Mouse (Mus musculus): ENCODE measurements at regions not wholly inside any gene's neighbourhood (a gene's known extent, or its start where the extent isn't known, plus 50 kb on each side); places are given as distances from the start of the nearest gene placed in this dataset.
"Not testable (repeated sequence)": the region's sequence is repeated elsewhere in the genome, so short reads cannot be mapped to it uniquely, and the experiment has no call there.

DNA sequence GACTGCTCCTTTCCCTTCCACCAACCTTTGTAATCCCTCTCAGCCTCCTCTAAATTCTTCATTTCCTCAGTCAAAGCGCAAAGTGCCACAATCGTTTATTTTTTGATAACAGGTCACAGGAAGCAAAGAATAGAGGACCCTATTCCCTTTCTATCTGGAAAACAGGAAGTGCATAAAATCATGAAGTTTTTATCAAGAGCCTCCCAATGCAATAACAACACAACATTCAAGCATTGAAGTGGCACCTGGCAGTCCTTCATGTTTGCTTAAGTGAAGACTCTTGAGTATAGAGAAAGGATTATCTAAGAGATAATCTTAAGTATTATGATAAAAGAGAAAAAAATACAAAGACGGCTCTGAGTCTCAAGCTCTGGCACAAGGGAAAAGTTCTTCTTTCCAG, 111.9 kb downstream of the Ibtk start:
- no peak for DNase-seq

DNA sequence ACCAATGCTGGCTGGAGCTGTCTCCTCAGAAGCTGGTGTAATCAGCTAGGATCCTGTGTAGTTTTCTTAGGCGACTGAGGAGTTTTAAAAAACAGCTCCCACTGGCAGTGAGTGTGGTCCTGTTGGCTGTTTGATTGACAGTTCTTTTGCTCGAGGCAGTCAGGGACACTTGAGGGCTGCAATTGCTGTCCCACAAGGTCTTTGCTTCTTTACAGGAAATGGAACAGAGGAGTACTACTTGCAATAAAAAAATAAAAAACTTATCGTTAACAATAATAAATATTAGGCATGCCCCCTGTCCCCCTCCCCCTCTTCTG, 113.0 kb downstream of the Ibtk start:
- DNase-seq: no peak

DNA sequence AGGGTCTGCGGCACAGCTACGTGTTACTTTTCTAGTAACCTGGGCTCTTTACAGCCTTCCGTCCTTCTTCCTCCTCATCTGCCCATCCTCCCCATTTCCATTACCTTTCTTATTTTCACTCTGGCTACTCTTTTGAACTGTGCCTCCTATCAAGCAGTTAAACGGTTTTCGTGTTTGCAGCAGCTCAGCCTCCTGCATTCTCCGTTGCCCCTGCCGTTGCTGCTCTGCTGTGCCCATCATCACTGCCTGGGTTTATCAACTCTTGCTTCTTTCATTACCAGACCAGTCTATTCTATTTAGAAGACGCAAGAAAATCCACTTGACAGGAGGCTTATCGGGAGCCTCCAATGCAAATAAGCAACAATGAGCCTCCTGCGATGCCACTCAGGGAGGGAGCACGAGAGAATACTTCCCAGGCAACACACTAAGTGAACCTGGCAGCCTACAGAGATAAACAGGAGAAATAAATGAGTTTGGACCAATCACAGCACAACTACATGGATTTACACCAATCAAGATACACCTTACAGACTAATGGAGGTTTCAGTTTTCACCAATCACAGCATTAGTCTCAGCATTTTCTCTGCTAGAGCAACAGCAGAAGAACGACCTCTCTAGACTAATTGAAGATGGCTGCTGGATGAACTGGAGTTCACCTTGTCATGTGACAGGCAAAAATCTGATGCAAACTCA, 113.5 kb downstream of the Ibtk start:
- DNase-seq: no peak

DNA sequence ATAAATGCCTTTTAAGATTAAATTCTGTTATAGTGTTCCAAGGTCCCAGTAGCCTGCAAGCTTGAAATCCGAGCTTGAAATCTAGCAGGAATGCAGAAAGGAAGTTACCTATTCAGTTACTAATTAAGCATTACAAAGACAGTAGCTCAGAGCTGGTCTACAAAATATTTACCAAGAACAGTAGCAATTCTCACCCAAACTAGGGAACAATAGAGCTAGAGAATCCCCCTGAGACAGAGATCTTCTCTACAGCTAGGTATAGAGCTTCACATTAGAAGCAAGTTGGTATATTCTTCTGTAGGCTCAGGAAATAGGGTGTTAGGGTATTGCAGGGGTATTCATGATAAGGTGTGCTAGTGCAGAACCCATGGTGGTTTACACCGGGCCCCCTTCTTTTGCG, 114.3 kb downstream of the Ibtk start:
- DNase-seq: not testable (repeated sequence)

DNA sequence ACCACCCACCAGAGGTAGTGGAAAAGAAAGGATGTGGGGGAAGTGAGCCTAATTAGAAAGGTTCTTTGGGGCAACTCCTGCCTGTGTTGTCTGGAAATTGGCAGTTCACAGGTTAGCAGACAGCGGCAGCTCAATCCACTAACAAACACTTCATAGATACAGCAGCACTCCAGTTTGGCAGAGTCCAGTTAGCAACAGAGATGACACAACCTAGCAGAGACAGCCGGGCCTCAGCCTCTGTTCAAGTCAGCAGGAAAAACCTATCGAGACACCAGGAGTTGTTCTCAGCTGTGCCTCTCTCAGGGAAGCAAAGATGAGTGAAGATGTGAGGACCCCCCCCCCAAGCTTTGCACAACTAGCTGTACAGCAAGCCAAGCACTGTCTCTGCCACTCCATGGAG, 131.2 kb downstream of the Ibtk start:
- no peak for DNase-seq

DNA sequence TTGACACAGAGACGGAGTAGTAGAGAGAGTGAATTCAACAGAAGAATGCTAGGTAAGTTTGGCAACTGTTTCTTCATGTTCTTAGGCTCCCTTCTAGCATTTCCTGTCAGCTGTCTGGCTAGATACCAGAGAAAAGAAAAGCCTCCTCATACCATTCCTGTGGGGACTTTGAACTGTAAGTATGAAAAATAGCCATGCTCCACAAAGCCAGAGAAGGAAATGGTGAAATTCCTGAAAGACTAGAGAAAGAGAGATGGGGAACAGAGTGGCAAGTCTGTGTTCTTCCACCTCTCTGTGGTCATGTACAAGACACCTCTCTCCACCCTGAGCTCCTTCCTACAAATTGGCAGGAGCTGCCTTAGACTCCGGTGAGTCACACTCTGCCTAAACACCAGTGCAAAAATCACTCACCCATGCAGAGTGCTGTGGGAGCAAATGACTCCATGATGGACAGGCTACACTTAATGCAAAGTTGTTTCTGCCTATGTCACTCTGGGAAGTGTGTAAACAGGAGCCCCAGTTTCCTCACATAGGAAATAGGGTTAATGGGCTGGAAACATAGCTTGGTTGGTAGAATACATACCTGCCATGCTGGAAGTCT, 131.9 kb downstream of the Ibtk start:
- DNase-seq: no peak

DNA sequence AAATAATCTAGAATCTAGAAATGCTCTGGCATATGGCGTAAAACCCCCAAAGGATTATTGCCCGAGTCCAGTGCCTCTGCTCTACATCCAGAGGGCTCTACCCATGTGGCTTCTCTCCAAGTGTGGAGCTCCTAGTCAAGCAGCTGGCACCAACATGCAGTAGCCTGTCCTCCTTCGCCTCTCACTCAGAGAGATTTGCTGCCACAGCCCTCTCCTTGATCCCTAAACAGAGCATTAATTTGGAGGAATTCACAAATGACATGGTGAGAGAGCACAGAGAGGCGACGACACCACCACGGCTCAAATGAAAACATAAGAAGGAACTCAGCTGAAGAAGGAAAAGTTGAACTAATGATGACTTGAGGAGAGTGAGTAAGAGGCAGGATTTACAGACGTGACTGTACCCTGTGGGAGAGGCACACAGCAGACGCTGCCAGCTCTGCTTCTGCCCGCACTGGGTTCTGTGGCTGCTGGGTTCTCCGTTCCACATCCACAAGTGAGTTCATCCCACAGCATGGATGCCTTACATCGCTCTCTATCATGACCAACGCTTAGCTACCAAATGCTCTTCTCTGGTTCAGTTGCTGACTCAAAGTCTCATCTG, 132.8 kb downstream of the Ibtk start:
- DNase-seq: no peak

DNA sequence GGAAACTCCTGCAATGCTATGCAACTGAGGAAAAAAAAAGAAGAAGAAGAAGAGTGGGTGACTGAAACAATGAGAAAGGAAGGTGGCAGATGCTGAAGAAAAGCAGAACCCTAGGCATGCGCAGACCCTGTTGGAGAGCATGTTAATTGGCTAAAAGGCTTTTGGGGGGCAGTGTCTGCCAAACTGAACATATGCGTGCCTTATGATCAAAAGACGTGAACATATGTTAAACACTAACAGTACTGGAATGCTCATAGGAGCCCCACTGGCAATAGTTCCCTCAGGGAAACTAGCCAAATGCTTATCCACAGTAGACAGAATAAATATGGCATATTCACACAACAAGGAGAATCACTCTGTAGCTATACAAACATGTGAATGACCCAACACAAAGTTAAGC, 140.0 kb downstream of the Ibtk start:
- DNase-seq: peak; percentile 13

DNA sequence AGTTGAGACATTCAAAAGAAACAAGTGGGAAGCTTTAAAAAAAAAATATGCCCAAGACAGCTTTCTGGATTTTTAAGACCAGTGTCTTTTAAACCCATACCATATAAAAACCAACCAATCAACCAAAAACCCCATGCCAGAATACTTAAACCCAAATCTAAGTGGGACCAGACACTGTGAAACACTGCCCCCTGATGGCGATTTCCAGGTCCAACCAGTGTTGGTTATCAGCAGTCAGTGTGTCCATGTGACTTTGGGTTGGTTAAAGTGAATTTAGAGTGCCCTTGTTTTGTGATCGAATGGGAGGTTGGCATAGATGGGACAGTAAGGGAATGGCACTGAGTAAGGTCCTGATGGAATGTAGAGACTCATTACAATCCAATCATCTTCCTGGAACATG, 152.2 kb downstream of the Ibtk start:
- peak; percentile 25 for DNase-seq

DNA sequence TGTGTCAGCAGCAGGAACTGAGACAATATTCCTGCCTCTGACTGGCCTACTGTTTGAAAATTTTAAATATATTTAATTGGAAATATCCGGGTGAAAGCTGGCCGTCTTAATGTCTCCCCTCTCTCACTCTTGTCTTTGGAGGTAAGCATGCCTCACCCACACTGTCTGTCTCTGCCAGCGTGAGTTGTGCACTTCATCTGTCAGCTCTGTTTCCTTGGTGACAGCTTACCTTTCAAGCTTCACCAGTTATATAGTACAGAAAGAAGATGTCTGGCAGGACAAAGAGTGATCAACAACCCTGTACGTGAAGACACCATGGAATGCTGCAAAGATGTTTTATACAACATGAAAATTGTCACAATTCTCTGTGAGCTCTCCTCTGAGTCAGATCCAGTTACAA, 155.3 kb downstream of the Ibtk start:
- DNase-seq: no peak

DNA sequence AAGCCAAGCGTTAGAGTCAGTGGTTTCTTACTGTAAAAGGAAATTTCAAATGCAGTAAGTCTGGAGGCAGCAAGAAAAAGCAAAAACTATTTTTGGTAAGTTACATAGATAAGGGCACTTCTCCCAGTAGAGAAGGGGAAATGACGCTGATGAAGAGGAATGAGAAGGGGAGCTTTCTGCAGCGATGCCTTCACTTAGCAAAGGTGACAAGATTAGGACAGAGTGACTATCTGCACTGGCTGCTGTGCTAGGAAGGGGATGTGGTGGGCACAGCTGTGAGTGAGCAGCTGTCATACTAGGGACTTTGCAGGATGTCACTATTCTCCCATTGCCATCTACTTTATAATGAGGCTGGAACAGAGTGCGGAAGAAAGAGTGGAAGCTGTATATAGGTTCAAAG, 156.5 kb downstream of the Ibtk start:
- no peak for DNase-seq

DNA sequence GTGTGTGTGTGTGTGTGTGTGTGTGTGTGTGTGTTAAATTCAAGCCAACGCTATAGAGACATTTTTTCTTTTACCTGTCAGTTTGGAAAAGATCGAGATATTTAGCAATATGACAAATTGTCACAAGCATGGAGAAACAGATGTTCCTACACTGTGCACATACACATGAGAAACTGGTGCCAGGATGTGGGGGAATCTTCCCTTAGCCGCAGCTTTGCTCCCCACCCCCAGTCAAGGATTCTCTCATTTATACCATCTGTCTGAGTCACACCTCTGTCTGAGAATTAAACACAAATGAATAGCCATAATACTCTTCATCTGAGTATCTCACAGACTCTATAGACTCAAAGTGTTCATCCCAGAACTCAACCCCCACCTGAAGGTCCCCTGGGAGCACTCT, 159.9 kb downstream of the Ibtk start:
- no peak for DNase-seq

DNA sequence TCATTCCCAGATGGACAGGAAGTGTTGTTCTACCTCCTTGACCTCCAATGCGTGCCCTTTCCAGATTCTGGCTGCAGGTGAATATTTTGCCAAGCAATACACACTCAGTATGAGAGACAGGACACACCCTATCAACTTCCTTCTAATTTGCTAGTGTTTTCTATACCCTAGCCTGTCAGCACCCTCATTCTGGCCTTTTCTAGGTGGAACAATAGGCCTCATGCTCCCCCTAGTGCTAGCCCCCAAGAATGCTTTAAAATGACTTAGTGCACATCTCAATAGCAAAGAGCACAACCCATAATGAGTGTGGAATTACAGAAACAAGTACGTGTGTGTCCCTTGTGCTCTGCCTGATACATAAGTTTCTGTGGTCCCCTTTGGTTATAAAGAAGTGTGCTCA, 161.1 kb downstream of the Ibtk start:
- DNase-seq: peak; percentile 7

DNA sequence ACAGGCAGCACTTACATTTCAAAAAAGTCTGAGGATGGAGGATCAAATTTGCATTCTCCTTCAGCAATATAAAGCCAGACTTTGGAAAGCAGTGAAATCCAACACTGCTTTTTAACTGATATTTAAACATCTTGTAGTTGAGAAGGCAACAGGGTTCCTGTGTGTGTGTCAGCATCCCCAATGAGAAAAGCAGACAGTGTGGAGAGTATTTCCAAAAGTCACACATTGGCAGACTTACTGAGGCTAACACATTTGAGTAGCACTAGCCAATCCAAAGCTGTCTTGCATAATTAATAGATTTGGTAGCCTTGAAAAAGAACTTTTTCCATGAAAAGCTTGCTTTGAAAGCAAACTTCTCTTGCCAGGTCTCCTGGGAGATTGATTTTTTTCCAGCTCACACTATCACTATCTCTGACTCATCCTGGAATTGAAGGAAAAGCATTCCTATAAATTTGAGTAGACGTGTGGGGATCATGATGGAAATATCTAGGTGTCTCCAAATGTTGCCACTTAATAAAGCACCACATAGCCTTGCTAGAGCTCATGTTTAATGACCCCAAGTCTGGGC, 168.0 kb downstream of the Ibtk start:
- no peak for DNase-seq

DNA sequence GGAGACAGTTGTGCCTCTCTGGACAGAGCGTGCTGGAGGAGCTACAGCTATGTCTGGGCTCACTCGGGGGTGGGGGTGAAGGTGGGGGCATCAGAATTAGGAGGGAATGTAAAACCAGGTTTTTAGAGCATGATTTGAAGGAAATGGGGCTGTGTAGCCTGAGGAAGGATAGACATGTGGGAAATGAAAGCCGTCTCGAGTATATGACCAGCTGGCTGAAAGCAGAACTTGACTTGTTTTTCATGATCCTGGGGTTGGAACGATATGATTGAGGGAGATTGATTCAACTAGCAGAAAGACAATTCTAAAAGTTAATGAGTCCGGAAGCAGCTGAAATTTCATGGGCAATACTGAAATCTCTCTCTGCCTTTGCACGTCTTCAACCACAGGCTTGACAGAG, 171.3 kb downstream of the Ibtk start:
- no peak for DNase-seq

DNA sequence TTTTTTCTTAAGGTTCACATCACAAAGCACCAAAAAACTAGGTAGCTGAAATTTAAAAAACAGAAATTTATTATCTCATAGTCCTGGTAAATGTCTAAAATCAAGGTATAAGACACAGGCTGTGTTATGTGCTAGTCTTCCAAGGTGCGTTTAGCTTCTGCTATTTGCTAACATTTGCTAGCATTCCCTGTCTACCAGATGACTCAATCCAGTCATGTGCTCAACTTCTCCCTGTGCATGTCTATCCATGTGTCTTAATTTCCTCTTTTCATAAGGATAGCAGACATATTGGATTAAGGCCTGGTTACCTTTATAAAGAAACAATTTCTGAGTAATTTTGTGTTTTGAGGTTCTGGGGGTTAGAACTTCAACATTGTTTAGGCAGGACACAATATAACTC, 171.8 kb downstream of the Ibtk start:
- DNase-seq: no peak

DNA sequence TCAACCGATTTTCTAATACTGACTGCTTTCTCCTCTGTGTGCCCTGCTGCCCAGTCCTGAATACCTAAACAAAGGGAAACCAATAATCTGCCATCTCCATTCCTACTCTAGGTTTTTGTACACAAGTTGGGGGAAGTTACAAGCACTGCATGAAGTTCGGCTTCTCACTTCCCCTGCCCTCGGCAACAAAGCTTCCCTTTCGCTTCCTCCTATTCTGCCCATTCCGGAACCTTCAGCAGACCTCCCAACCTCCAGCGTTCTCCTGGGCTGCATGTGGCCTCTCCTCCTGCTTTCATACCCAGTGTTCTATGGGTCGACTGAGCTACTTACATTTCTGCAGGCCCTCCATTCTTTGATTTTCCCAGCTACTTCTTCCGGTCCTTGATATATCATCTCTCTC, 180.3 kb downstream of the Ibtk start:
- DNase-seq: peak; percentile 5

DNA sequence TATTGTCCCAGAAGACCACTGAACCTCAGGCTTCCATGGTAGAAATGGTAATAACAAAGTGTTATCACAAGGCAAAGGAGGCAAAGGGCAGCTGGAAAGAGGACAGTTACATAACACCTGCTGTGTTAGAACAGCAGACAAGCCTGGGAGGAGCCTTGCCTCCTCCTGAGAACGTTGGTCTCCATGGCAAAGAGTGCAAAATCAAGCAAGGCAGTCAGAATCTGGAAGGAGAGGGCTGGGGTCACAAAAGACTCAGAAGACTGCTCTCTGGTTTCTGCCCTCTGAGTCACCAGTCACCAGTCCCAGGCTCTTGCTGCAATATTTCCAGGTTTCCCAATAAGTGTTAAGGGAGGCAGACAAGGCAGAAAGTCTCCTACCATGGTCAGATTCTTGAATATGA, 197.3 kb downstream of the Ibtk start:
- DNase-seq: no peak

DNA sequence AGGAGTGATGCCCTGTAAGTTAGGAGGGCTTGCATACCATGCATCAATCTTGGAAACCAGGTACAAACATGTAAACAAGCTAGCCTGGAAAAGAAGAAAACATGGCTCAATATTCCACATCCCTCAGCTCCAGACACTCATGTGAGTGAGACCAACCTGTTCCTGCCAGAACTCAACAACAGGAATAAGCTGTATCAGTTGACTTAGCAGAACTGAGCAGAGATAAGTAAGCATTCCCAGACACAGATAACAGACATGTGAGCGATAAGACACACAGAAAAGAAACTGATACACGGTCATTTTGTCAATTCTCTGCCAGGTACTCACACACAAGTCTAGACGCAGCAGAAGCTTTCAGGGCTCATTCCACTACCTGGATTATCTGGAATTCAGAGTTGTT, 198.7 kb downstream of the Ibtk start:
- DNase-seq: no peak

DNA sequence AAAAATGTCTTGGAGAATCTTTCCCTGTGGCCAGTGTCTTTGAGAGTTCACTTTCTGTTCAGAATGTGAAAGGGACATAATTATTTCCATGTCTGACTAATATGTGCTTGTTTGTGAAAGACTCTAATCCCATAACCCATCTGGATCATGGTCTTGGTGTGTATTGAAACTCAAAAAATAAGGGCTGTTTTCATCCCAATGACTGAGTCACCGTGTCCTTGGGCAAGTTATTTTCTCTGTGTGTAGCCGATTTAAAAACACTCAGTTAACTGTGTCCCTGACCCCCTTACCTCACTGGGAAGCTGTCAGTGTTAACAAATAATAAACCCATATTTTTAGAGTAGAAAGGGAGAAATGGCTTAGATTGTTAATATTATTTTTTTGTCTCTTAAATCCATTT, 202.9 kb downstream of the Ibtk start:
- DNase-seq: no peak

DNA sequence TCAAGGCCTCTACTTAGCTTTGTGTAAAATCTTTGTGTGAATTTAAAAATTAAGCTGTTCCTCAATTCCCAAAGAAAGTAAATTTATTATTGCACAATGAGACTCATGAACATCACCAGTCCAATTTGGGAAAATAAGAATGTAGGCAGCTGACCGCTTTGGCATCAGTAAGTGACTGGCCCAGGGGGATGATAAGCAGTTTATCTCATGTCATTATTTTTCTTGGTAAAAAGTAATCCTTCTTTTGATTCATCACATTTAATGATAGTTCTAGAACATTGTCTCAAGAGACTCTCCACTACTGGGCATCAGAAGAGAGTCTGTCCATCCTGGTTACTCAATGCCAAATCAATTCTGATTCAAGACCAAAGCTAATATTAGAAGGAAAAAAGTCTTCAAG, 203.6 kb downstream of the Ibtk start:
- DNase-seq: no peak

DNA sequence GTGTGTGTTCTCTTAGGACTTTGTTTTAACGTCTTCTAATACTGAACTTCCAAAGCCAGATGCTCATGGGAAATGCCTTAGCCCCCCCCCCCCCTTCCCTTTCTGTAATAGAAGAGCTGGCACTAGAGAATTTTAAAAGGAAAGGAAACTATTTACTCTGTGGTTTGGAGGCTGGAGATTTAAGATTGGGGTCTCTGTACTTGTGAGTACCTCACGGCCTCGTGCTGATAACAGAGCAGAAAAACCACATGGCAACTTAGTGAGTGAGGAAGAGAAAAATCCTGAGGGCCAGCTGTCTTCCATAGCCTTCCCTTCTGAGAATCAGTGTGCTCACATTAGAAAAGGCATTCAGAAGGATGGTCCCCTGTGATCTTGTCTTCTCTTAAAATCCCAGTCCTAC, 210.6 kb downstream of the Ibtk start:
- DNase-seq: no peak

DNA sequence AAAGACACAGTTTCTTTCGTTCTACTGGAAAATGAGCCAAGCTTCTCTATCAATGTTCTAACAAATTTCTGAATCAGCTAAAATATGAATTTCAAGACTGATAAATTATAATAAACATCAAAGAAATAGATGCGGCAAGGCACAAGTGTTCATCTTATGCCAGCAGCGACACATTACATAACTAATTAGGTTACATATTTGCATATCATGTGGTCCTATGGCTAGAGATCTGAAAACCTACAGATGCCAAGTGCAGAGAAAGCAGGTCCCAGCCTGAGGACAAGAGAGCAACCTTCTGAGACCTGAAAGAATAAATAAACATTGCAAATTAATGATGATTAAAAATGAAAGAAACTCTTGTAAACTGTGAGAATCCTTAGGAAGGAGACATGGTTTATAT, 201.3 kb upstream of the Tent5a start:
- DNase-seq: no peak

DNA sequence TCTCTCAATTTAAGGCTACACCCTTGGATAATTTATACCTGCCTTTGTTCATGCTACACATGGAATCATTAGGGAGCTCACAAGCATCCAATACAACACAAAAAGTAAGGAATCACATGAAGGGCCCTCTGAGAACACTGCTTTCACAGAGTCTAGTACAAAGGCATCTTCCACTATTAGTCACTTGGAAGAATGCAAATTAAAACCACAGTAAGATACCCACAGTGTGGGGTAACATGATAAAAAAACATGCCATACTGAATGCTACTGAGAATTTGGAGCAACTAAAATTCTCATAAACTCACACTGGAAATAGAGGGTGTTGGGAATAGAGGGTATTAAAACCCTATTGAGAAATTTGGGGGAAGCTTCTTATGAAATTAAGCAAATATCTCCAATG, 197.6 kb upstream of the Tent5a start:
- no peak for DNase-seq

DNA sequence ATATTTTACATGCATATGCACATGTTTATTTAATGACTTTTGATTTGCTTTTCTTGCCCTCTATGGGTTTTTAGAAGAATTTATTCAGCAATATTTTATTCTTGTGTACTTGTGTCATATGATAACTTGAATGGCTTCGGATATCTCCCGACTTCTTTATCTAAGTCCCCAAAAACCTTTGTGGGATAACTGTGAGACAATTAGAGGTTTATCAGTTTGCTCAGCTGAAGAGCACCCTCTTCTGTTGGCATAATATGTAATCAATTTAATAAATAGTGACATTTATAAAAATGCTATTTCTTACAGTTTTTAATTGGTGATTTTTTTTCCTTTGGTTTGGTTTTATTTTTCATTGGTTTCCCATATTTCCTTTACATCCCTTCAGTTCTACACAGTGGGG, 194.2 kb upstream of the Tent5a start:
- no peak for DNase-seq

Measured in right cerebral cortex, postnatal 14 days (tissue).